Mouse (Mus musculus): Measurements from ENCODE around the gene Spx. TPM values are rescaled to one million over a fixed set of nuclear protein-coding genes. Genes with fewer than 3 reads are reported as not detected.

Gene Spx
- polyA plus RNA-seq, 1 experiment, result 0.19 TPM

- Histone ChIP-seq H3K79me2 (ENCODE audit: control insufficient read depth, insufficient read depth) (no peaks in the 10 kb centered on the region), H3K4me3 (no peak overlapping the region), H3K36me3 (ENCODE audit: control insufficient read depth, insufficient read depth) (peaks cover 2% of the 10 kb centered on the region), H3K4me2 (ENCODE audit: low read depth) (no peak overlapping the region), H3K27me3 (ENCODE audit: control insufficient read depth, insufficient read depth, insufficient read length) (no peaks in the 10 kb centered on the region), H3ac (ENCODE audit: control insufficient read depth, insufficient read length) (no peak overlapping the region)
- no peak for TF ChIP-seq MAX (IDR thresholded peaks at IDR 0.05; ENCODE audit: low read depth)
- TF ChIP-seq REST (IDR thresholded peaks at IDR 0.05; ENCODE audit: insufficient read depth, insufficient read length), result no peak
- TF ChIP-seq POLR2A (IDR thresholded peaks at IDR 0.05; ENCODE audit: insufficient read length, low read depth), result no peak
- TF ChIP-seq MYOG (IDR thresholded peaks at IDR 0.05; ENCODE audit: control insufficient read depth in 1 of 3, insufficient read depth in 1 of 3, insufficient read length in 2 of 3, low read depth in 2 of 3), result no peak
- no peak for TF ChIP-seq CEBPB (IDR thresholded peaks at IDR 0.05; ENCODE audit: insufficient read depth, poor library complexity, severe bottlenecking)
- no peak for TF ChIP-seq POLR2AphosphoS2 (IDR thresholded peaks at IDR 0.05; ENCODE audit: insufficient read length, low read depth)
Observed at GRCm38 (mm10) chr6:142413845-142414244, 604 bp downstream of the Spx start.

GRCm38 (mm10) chr6:142414597-142414996 lies 1.4 kb downstream of the Spx start:
- Histone ChIP-seq H3K79me2 (ENCODE audit: control insufficient read depth, insufficient read depth) (no peaks in the 10 kb centered on the region), H3K4me3 (no peak overlapping the region), H3K27me3 (ENCODE audit: control insufficient read depth, insufficient read depth, insufficient read length) (no peaks in the 10 kb centered on the region), H3K4me2 (ENCODE audit: low read depth) (no peak overlapping the region), H3ac (ENCODE audit: control insufficient read depth, insufficient read length) (no peak overlapping the region), H3K36me3 (ENCODE audit: control insufficient read depth, insufficient read depth) (peaks cover 4% of the 10 kb centered on the region)
- TF ChIP-seq E2F4 (IDR thresholded peaks at IDR 0.05; ENCODE audit: insufficient read depth), result no peak
- no peak for TF ChIP-seq MYOD1 (IDR thresholded peaks at IDR 0.05; ENCODE audit: control insufficient read depth in 1 of 3, insufficient read length in 2 of 3, low read depth in 2 of 3)
- no peak for TF ChIP-seq TCF3 (IDR thresholded peaks at IDR 0.05; ENCODE audit: insufficient read length, low read depth)
- no peak for TF ChIP-seq MYOG (IDR thresholded peaks at IDR 0.05; ENCODE audit: control insufficient read depth in 1 of 3, insufficient read depth in 1 of 3, insufficient read length in 2 of 3, low read depth in 2 of 3)
- no peak for TF ChIP-seq REST (IDR thresholded peaks at IDR 0.05; ENCODE audit: insufficient read depth, insufficient read length)
- TF ChIP-seq CEBPB (IDR thresholded peaks at IDR 0.05; ENCODE audit: insufficient read depth, poor library complexity, severe bottlenecking), result no peak
- no peak for TF ChIP-seq SRF (IDR thresholded peaks at IDR 0.05; ENCODE audit: control insufficient read depth, insufficient read length, low read depth)
- no peak for TF ChIP-seq USF1 (IDR thresholded peaks at IDR 0.05; ENCODE audit: low read depth)
- TF ChIP-seq POLR2A (IDR thresholded peaks at IDR 0.05; ENCODE audit: insufficient read length, low read depth), result no peak
- no peak for TF ChIP-seq TCF12 (IDR thresholded peaks at IDR 0.05; ENCODE audit: insufficient read depth, poor library complexity, severe bottlenecking)
- no peak for TF ChIP-seq POLR2AphosphoS2 (IDR thresholded peaks at IDR 0.05; ENCODE audit: insufficient read length, low read depth)
- TF ChIP-seq MAX (IDR thresholded peaks at IDR 0.05; ENCODE audit: low read depth), result no peak

GRCm38 (mm10) chr6:142424976-142425375 lies 11.7 kb downstream of the Spx start:
- Histone ChIP-seq H3K4me2 (ENCODE audit: low read depth) (no peak overlapping the region), H3ac (ENCODE audit: control insufficient read depth, insufficient read length) (no peak overlapping the region), H3K4me3 (no peak overlapping the region), H3K27me3 (ENCODE audit: control insufficient read depth, insufficient read depth, insufficient read length) (no peaks in the 10 kb centered on the region), H3K36me3 (ENCODE audit: control insufficient read depth, insufficient read depth) (no peaks in the 10 kb centered on the region), H3K79me2 (ENCODE audit: control insufficient read depth, insufficient read depth) (no peaks in the 10 kb centered on the region)
- TF ChIP-seq USF1 (IDR thresholded peaks at IDR 0.05; ENCODE audit: low read depth), result no peak
- no peak for TF ChIP-seq POLR2A (IDR thresholded peaks at IDR 0.05; ENCODE audit: insufficient read length, low read depth)
- no peak for TF ChIP-seq POLR2AphosphoS2 (IDR thresholded peaks at IDR 0.05; ENCODE audit: insufficient read length, low read depth)
- no peak for TF ChIP-seq TCF12 (IDR thresholded peaks at IDR 0.05; ENCODE audit: insufficient read depth, poor library complexity, severe bottlenecking)
- TF ChIP-seq MAX (IDR thresholded peaks at IDR 0.05; ENCODE audit: low read depth), result no peak
- TF ChIP-seq MYOG (IDR thresholded peaks at IDR 0.05; ENCODE audit: control insufficient read depth in 1 of 3, insufficient read depth in 1 of 3, insufficient read length in 2 of 3, low read depth in 2 of 3), result no peak
- TF ChIP-seq SRF (IDR thresholded peaks at IDR 0.05; ENCODE audit: control insufficient read depth, insufficient read length, low read depth), result no peak
- TF ChIP-seq E2F4 (IDR thresholded peaks at IDR 0.05; ENCODE audit: insufficient read depth), result no peak
- no peak for TF ChIP-seq CEBPB (IDR thresholded peaks at IDR 0.05; ENCODE audit: insufficient read depth, poor library complexity, severe bottlenecking)
- no peak for TF ChIP-seq REST (IDR thresholded peaks at IDR 0.05; ENCODE audit: insufficient read depth, insufficient read length)
- TF ChIP-seq MYOD1 (IDR thresholded peaks at IDR 0.05; ENCODE audit: control insufficient read depth in 1 of 3, insufficient read length in 2 of 3, low read depth in 2 of 3), result no peak
- TF ChIP-seq TCF3 (IDR thresholded peaks at IDR 0.05; ENCODE audit: insufficient read length, low read depth), result no peak

GRCm38 (mm10) chr6:142429072-142429471 lies 15.8 kb downstream of the Spx start:
- Histone ChIP-seq H3K79me2 (ENCODE audit: control insufficient read depth, insufficient read depth) (no peaks in the 10 kb centered on the region), H3K36me3 (ENCODE audit: control insufficient read depth, insufficient read depth) (no peaks in the 10 kb centered on the region), H3ac (ENCODE audit: control insufficient read depth, insufficient read length) (no peak overlapping the region), H3K4me3 (no peak overlapping the region), H3K27me3 (ENCODE audit: control insufficient read depth, insufficient read depth, insufficient read length) (no peaks in the 10 kb centered on the region), H3K4me2 (ENCODE audit: low read depth) (no peak overlapping the region)
- no peak for TF ChIP-seq POLR2AphosphoS2 (IDR thresholded peaks at IDR 0.05; ENCODE audit: insufficient read length, low read depth)
- TF ChIP-seq USF1 (IDR thresholded peaks at IDR 0.05; ENCODE audit: low read depth), result no peak
- no peak for TF ChIP-seq POLR2A (IDR thresholded peaks at IDR 0.05; ENCODE audit: insufficient read length, low read depth)
- no peak for TF ChIP-seq TCF3 (IDR thresholded peaks at IDR 0.05; ENCODE audit: insufficient read length, low read depth)
- no peak for TF ChIP-seq MYOG (IDR thresholded peaks at IDR 0.05; ENCODE audit: control insufficient read depth in 1 of 3, insufficient read depth in 1 of 3, insufficient read length in 2 of 3, low read depth in 2 of 3)
- TF ChIP-seq SRF (IDR thresholded peaks at IDR 0.05; ENCODE audit: control insufficient read depth, insufficient read length, low read depth), result no peak
- no peak for TF ChIP-seq MYOD1 (IDR thresholded peaks at IDR 0.05; ENCODE audit: control insufficient read depth in 1 of 3, insufficient read length in 2 of 3, low read depth in 2 of 3)
- TF ChIP-seq REST (IDR thresholded peaks at IDR 0.05; ENCODE audit: insufficient read depth, insufficient read length), result no peak
- no peak for TF ChIP-seq CEBPB (IDR thresholded peaks at IDR 0.05; ENCODE audit: insufficient read depth, poor library complexity, severe bottlenecking)
- TF ChIP-seq TCF12 (IDR thresholded peaks at IDR 0.05; ENCODE audit: insufficient read depth, poor library complexity, severe bottlenecking), result no peak
- no peak for TF ChIP-seq MAX (IDR thresholded peaks at IDR 0.05; ENCODE audit: low read depth)
- TF ChIP-seq E2F4 (IDR thresholded peaks at IDR 0.05; ENCODE audit: insufficient read depth), result no peak
